Mouse (Mus musculus) liver, embryonic 12.5 days (tissue): ENCODE measurements around the gene Ankrd54. TPM values are rescaled to one million over a fixed set of nuclear protein-coding genes. Genes with fewer than 3 reads are reported as not detected.

Experiments
- polyA plus RNA-seq: library from polyadenylated mRNA; unstranded; fragments of >200 nt; fragmentation: Nextera tagmentation; extraction: Ambion mirVana; gene quantifications from 2 replicates; pipeline ENCODE4 v1.2.1, GENCODE M21; 2016

Ankrd54 gene
- polyA plus RNA-seq, 1 experiment from 2014 or later, result 61.4 TPM

Other genes starting within 250 kb of the Ankrd54 start
- 17.6 and 18.1 TPM in 2 replicates for gene Cdc42ep1, start 220.3 kb downstream of the Ankrd54 start, polyA plus RNA-seq
- gene Lgals2, start 207.4 kb downstream of the Ankrd54 start, polyA plus RNA-seq, result 7.0 and 9.5 TPM in 2 replicates
- 32.2 and 33.5 TPM in 2 replicates for gene Gga1, start 185.7 kb downstream of the Ankrd54 start, polyA plus RNA-seq
- 0.17 and 0.43 TPM in 2 replicates for gene Gm49510, start 163.2 kb downstream of the Ankrd54 start, polyA plus RNA-seq
- gene Sh3bp1, start 163.1 kb downstream of the Ankrd54 start, polyA plus RNA-seq, result 34.3 and 39.3 TPM in 2 replicates
- 17.1 and 17.4 TPM in 2 replicates for gene Pdxp, start 149.0 kb downstream of the Ankrd54 start, polyA plus RNA-seq
- 644 and 660 TPM in 2 replicates for gene Lgals1, start 136.2 kb downstream of the Ankrd54 start, polyA plus RNA-seq
- gene Nol12, start 128.0 kb downstream of the Ankrd54 start, polyA plus RNA-seq, result 47.9 and 51.6 TPM in 2 replicates
- gene Triobp, start 115.2 kb downstream of the Ankrd54 start, polyA plus RNA-seq, result 21.0 and 26.8 TPM in 2 replicates
- 114 and 122 TPM in 2 replicates for gene H1f0, start 34.4 kb downstream of the Ankrd54 start, polyA plus RNA-seq
- 0.41 and 0.55 TPM in 2 replicates for gene Galr3, start 21.0 kb downstream of the Ankrd54 start, polyA plus RNA-seq
- gene Eif3l, start 12.3 kb upstream of the Ankrd54 start, polyA plus RNA-seq, result 188 and 201 TPM in 2 replicates
- 3.0 and 3.2 TPM in 2 replicates for gene Micall1, start 46.0 kb upstream of the Ankrd54 start, polyA plus RNA-seq
- gene Polr2f, start 78.1 kb upstream of the Ankrd54 start, polyA plus RNA-seq, result 280 and 301 TPM in 2 replicates
- 0.86 and 1.0 TPM in 2 replicates for gene 1700088E04Rik, start 78.4 kb upstream of the Ankrd54 start, polyA plus RNA-seq
- gene Sox10, start 102.3 kb upstream of the Ankrd54 start, polyA plus RNA-seq, result 0.17 and 0.29 TPM in 2 replicates
- 16.1 and 17.1 TPM in 2 replicates for gene Pick1, start 166.3 kb upstream of the Ankrd54 start, polyA plus RNA-seq
- 0.07 TPM in 1 of 2 replicates, not detected in the other for gene Gm49486, start 166.5 kb upstream of the Ankrd54 start, polyA plus RNA-seq
- gene Slc16a8, start 191.9 kb upstream of the Ankrd54 start, polyA plus RNA-seq, result not detected in 2 replicates
- gene Baiap2l2, start 222.6 kb upstream of the Ankrd54 start, polyA plus RNA-seq, result 1.2 and 1.4 TPM in 2 replicates